Mouse (Mus musculus): ENCODE measurements around the gene Samd4b.

DNA sequence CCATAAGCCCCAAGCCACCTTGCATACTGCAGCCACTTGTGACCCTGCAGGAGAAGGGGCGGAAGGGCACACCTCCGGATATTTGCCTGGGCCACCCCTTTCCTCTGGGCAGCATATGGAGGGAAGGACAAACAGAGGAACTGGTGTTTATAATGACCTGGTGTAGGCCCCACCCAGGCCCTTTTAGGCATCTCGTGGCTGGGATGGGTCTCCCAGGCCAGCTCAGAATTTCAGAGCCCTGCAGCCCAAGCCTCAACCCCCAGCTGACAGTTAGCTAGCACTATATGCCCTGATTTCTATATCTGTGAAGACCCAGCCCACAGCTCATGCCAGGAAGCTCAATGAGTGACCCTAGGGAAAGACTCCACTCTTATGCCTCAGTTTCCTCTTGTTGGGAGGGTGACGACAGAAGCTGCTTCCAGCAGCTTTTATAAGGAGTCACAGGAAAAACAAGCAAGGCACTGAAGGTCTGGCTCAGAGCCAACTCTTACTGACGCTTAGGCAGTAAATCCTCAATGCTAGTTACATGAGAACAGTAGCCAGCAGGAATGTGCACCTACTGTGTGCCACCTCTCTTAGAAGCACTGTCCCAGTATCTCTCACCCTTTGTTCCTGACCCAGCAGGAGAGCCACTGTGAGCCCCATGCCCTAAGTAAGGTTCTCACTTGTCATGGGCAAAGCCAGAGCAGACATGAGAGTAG lies 26.8 kb downstream of the Samd4b start:
- no peak for TF ChIP-seq CTCF (IDR thresholded peaks at IDR 0.05 in 2 of 3, conservative IDR thresholded peaks at IDR 0.05 in 1 of 3; ENCODE audit: control insufficient read depth in 1 of 3, insufficient read depth in 1 of 3, low read depth in 2 of 3, low read length in 3 of 3, poor library complexity in 1 of 3, severe bottlenecking in 1 of 3)
- TF ChIP-seq POLR2A (IDR thresholded peaks at IDR 0.05; ENCODE audit: control insufficient read depth in 1 of 2, insufficient read depth in 1 of 2, low read depth in 1 of 2, low read length in 2 of 2, poor library complexity in 1 of 2), result no peak
- TF ChIP-seq EP300 (IDR thresholded peaks at IDR 0.05; ENCODE audit: low read depth in 1 of 2, low read length in 2 of 2), result no peak
- no peak for TF ChIP-seq CHD1 (IDR thresholded peaks at IDR 0.05; ENCODE audit: low read depth, low read length)
- no peak for TF ChIP-seq MXI1 (IDR thresholded peaks at IDR 0.05; ENCODE audit: low read depth, low read length)
- TF ChIP-seq E2F4 (IDR thresholded peaks at IDR 0.05; ENCODE audit: borderline replicate concordance, low read depth, low read length), result no peak
- no peak for TF ChIP-seq GATA1 (IDR thresholded peaks at IDR 0.05; ENCODE audit: low read depth, low read length)
- TF ChIP-seq MEF2A (IDR thresholded peaks at IDR 0.05; ENCODE audit: extremely low read depth, insufficient replicate concordance, low read depth, low read length, poor library complexity, severe bottlenecking), result no peak
- no peak for TF ChIP-seq MYC (IDR thresholded peaks at IDR 0.05; ENCODE audit: low read depth, low read length)
- no peak for TF ChIP-seq TAL1 (IDR thresholded peaks at IDR 0.05; ENCODE audit: low read length)
- TF ChIP-seq NRF1 (IDR thresholded peaks at IDR 0.05; ENCODE audit: insufficient read depth, low read depth, low read length, poor library complexity, severe bottlenecking), result no peak
- no peak for TF ChIP-seq NELFE (IDR thresholded peaks at IDR 0.05; ENCODE audit: low read depth, low read length)

Data from MEL (cell line).